Mouse (Mus musculus) kidney, adult 10 weeks (tissue): ENCODE results near the gene Lce1l. TPM values are rescaled to one million over a fixed set of nuclear protein-coding genes. Genes with fewer than 3 reads are reported as not detected.

ENCODE experiments used
- polyA plus RNA-seq: library from polyadenylated mRNA; stranded (reverse); fragments of 350-450 nt; fragmentation: Illumina TruSeq; extraction: RNeasy Lipid Tissue Mini Kit (QIAGEN cat#74804); gene quantifications from one replicate; pipeline ENCODE4 v1.2.3, GENCODE M21; 2014; ENCODE audit warnings: low read depth, low replicate concordance

Lce1l gene
- not detected for polyA plus RNA-seq

GRCm38 (mm10) chr3:92851186-92851585, at the start of gene Lce1l:
TSS of gene Lce1l (minus strand) at chr3:92851286.

GRCm38 (mm10) chr3:92870116-92870515, 19.0 kb upstream of the Lce1l start, which contains the start of gene 2310050C09Rik:
TSS of gene 2310050C09Rik (minus strand) at chr3:92870216.

DNA sequence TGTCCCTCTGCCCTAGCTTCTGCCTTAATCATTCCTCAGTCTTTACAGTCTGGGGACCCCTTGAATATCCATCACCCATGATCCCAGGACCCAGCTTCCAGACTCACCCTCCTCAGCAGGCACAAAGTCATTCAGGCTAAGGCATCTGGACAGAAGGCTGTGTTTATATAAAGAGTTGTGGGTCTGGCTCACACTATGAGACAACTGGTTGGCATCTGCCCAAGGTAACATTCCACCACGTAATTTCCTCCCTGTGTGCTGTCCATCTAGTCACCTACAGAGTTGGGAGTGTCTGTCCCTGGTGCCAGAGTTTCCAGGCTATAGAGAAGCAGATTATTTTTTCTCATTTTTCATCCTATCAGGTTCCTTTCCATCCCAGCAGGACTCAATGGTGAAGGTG, 24.0 kb downstream of the Lce1l start, which contains the start of gene Kprp:
TSS of gene Kprp (minus strand) at position 140 of the 400 bp plus-strand sequence.

GRCm38 (mm10) chr3:92807791-92808190, 43.3 kb downstream of the Lce1l start, which contains the start of gene Lce1k:
TSS of gene Lce1k (minus strand) at chr3:92807891.

Other genes with a start within 250 kb of the Lce1l start
- not detected for gene 2210017I01Rik, start 243.8 kb downstream of the Lce1l start, polyA plus RNA-seq
- gene Lce6a, start 229.6 kb downstream of the Lce1l start, polyA plus RNA-seq, result not detected
- not detected for gene Lce1a1, start 203.0 kb downstream of the Lce1l start, polyA plus RNA-seq
- gene Lce1b, start 194.4 kb downstream of the Lce1l start, polyA plus RNA-seq, result not detected
- gene Lce1a2, start 181.0 kb downstream of the Lce1l start, polyA plus RNA-seq, result not detected
- not detected for gene Lce1c, start 172.0 kb downstream of the Lce1l start, polyA plus RNA-seq
- not detected for gene Lce1d, start 164.1 kb downstream of the Lce1l start, polyA plus RNA-seq
- not detected for gene Lce1e, start 142.2 kb downstream of the Lce1l start, polyA plus RNA-seq
- gene Lce1f, start 130.9 kb downstream of the Lce1l start, polyA plus RNA-seq, result not detected
- gene Gm38119, start 112.2 kb downstream of the Lce1l start, polyA plus RNA-seq, result not detected
- gene Lce1g, start 98.9 kb downstream of the Lce1l start, polyA plus RNA-seq, result not detected
- gene Lce1h, start 86.2 kb downstream of the Lce1l start, polyA plus RNA-seq, result not detected
- not detected for gene Lce1i, start 72.4 kb downstream of the Lce1l start, polyA plus RNA-seq
- not detected for gene Lce1j, start 60.8 kb downstream of the Lce1l start, polyA plus RNA-seq
- gene Lce1k, start 43.4 kb downstream of the Lce1l start, polyA plus RNA-seq, result not detected
- gene Kprp, start 24.0 kb downstream of the Lce1l start, polyA plus RNA-seq, result not detected
- gene 2310050C09Rik, start 18.9 kb upstream of the Lce1l start, polyA plus RNA-seq, result not detected
- gene Lce3a, start 74.9 kb upstream of the Lce1l start, polyA plus RNA-seq, result not detected
- not detected for gene Lce3b, start 81.7 kb upstream of the Lce1l start, polyA plus RNA-seq
- not detected for gene Lce3c, start 93.2 kb upstream of the Lce1l start, polyA plus RNA-seq
- gene Lce3d, start 106.1 kb upstream of the Lce1l start, polyA plus RNA-seq, result not detected
- gene Lce3e, start 115.8 kb upstream of the Lce1l start, polyA plus RNA-seq, result not detected
- not detected for gene Lce3f, start 140.9 kb upstream of the Lce1l start, polyA plus RNA-seq
- not detected for gene Crct1, start 164.4 kb upstream of the Lce1l start, polyA plus RNA-seq
- gene Lce1m, start 167.8 kb upstream of the Lce1l start, polyA plus RNA-seq, result not detected
- not detected for gene Gm4858, start 217.5 kb upstream of the Lce1l start, polyA plus RNA-seq